Mouse (Mus musculus) megakaryocyte-erythroid progenitor cell, adult 5-6 weeks (primary cell): Measurements from ENCODE around the gene Elmsan1. TPM values are rescaled to one million over a fixed set of nuclear protein-coding genes. Genes with fewer than 3 reads are reported as not detected.

Experiments used
- ATAC-seq: replicated peaks from 2 replicates; pipeline ENCODE4 v1.8.0; 2016; ENCODE audit warnings: mild to moderate bottlenecking, inconsistent platforms; ENCODE audit not compliant: severe bottlenecking, poor library complexity, low FRiP score, low TSS enrichment
- total RNA-seq, 2 experiments: library from RNA; stranded (forward) in 1 of 2; stranded (reverse) in 1 of 2; fragments of 200-1000, 215-1000 nt in 1 of 2; fragments of >200 nt in 1 of 2; fragmentation: Nextera tagmentation in 1 of 2; gene quantifications; 2 replicates each; pipeline ENCODE4 v1.2.3; 2014 to 2017

Elmsan1 gene
- total RNA-seq, 2 experiments from 2014 or later, result 13.2 to 42.1 TPM

DNA sequence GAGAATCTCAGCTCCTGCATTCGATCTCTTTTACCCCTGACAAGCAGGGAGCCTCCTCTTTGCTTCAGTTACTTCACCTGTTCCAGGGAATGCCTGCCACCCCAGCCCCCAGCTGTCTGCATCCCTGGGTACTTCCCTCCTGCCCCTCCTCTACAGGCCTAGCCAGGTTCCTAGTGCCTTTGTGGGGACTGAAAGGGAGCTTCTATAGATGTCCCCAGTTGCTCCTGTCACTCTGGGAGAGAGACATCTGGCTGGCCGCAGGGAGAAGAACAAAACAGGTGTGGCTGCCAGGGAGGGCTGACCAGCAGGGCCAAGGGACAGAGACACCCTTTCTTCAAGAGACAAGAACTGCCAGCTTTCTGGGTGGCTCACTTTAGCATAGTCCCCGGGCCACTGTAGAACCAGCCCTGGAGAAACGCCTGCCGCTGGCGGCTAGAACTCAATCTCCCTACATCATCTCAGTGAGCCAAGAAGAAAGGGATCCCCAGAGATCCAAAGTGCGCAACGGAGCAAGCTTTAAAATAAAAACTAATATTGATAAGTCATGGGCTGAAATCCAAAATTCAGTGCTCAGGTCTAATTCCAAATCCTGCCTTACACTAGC is 20.5 kb downstream of the Elmsan1 start:
- no peak for ATAC-seq

- no peak for ATAC-seq
Measured at GRCm38 (mm10) chr12:84195195-84195594, 23.5 kb downstream of the Elmsan1 start.

GRCm38 (mm10) chr12:84194400-84195109 is 24.1 kb downstream of the Elmsan1 start:
- ATAC-seq, result no peak

- ATAC-seq, result peak; percentile 89
Measured at GRCm38 (mm10) chr12:84193642-84194399, 24.9 kb downstream of the Elmsan1 start.

DNA sequence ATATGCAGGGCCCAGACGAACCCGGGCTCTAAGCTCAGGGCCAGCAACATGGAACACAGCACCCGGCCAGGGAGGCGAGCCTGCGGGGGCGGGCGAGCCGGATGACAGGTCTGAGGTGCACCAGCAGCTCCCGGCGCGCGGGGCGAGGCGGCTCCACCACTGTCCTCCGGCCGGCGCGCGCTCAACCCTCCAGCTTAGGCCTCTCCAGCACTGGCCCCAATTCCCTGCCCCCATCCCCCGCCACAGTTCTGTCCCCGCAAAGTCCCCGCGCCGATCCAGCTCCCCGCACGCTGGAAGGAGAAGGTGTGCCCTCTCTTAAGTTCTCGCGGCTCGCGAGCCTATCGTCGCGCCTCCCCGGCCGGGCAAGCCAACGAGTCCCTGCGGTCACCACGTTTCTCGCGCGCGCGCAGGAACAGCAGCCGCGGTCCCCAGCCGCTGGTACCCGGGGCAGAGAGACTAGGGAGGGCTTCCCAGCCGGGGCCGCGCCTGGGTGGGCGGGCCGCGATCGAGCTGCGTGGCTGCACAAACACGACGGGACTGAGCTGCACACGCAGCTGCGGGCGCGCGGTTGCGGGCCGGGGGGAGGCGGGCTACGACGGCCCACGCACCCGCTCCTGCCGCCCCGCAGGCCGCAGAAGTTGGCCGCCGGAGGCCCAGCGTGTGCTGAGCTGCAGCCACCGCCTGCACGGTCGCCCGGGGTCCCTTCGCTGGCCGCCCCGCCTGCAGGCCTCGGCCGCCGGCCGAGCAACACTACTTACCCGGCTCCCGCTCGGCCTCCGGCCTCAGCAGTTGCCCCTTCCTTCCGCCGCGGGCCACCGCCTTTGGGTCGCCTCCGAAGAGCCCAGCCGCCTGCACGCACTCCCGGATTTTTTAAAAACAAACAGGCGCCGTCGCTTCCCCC is 25.7 kb downstream of the Elmsan1 start:
- peak; percentile 42 for ATAC-seq

DNA sequence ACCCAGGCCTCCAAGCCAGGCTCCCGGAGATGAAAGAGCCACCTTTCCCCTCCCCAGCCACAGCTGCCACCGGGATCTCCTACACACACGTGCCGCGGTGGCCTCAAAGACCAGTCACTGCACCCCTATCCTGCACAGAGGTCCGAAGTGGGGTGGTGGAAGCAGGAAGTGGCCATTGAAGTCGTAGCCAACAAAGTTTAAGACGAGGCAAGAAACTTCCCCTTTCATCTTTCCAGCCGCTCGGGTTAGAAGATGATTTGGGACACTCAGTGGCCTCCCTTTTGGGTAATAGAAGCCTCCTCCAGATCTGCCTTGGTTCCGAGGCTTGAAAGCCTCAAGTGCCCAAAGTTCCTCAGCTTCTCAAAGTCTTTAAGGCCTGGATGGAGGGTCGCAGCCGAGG is 26.4 kb downstream of the Elmsan1 start:
- no peak for ATAC-seq

DNA sequence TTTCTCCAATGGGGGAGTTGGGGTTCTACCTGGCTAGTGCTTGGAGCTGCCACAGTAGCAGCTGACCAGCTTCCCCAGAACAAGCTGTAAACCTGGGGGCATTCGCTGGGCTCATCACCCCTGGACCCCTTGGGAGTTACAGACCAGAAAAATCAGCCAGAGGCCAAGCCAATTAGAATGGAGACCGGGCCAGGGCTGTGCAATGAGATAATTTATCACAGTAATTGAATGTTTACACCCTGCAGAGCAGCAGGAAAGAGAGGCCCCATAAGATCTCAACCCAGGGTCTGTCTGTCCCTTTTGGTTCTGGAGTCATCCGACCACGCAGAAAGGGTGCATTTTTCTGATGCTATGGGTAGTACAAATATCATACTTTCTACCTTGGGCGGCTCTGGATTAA is 26.9 kb downstream of the Elmsan1 start:
- ATAC-seq, result no peak

GRCm38 (mm10) chr12:84191190-84191589 is 27.5 kb downstream of the Elmsan1 start:
- 0 out of 2 replicates have a peak, but pooled peaks have one; percentile 25 for ATAC-seq

DNA sequence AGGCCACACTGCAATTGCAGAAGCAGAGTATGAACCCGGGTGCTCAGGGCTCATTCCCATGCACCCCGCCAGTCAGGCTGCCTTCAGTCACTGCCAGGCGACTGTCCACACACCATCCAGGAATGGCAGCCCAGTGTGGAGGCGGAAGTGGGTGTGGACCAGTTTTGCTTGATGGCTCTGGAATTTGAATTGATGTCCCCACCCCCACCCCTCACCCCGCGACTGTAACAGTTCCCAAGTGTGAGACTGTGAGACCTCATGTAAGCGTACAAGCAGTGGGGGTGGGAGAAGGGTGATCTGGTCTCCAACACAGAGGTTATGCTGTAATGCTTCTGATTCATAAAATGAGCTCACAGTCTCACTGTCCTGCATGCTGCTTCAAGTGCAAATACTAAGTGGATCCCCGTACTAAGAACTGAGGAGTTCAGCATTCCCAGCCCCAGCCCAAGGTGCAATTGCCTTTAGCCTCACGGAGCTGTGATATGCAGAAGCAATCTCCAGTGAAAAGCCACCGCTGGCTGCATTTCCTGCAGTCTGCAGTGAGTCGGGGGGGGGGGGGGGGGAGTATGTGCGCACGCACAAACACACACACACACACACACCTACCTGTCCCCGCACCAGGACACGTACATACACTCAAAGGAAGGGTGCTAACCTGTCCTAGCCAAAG is 28.4 kb downstream of the Elmsan1 start:
- no peak for ATAC-seq

DNA sequence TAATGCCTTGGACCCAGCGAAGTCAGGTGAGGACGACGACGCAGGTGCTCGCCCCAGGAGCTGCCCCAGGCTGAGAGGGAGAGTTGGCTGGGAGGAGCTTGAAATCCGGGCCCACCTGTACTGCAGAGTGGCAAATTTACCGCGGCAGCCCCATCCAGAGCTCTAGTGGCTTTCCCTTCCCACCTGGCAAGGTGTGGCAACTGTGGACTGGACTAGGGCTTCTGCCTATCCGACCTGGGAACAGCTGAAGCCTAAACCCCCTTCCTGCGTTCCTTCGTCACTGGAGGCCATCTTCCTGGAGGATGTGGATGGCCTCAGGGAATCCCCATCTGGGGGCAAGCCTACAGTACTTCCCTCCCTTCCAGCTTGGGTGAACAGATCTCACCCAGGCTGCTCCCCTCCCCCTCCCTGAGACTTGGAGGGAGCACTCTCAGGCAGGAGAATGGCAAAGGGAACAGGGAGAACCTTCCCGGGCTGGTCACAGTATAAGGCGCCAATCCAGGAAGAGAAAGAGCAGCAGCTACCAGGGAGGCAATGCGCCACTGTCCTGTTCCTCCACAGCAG is 29.7 kb downstream of the Elmsan1 start:
- no peak for ATAC-seq

DNA sequence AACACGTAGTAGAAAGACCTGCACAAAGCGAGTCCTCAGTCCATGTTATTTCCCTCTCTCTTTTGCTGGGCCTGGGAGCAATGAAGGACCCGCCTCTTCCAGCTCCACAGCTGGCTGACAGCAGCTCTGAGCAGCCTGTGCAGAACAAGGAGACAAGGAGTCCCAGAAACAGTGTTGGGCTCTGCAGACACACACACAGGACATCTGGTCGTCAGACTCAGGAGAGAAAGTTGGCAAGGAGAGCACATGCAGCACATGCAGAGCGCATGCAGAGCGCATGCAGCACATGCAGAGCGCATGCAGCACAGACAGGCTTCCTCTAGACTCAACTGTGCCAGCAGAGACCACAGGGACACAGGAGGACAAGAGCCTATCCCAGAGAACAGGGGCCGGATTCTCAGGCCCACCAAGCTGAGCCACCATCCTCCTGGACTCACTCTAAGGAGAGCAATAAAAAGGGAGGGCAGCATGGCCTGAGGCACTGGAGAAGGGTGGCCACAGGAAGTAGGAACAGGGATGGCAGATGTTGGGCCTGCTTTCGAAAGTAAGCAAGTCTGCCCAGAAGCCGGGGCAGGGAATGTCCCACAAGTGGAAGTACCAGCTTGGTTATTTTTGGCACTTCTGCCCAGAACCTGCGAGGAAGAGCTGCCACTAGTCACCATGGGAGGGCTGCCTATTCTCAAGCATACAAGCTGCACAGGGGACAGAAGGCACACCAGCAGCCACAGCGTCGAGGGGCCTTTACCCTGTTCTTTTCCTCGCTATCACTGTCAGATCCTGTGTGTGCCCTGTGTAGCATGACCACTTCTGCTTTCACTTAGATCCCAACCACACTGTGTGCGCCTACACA is 30.7 kb downstream of the Elmsan1 start:
- no peak for ATAC-seq

- no peak for ATAC-seq
Measured at GRCm38 (mm10) chr12:84186950-84187349, 31.7 kb downstream of the Elmsan1 start.

- no peak for ATAC-seq
Measured at GRCm38 (mm10) chr12:84186536-84186935, 32.1 kb downstream of the Elmsan1 start.

DNA sequence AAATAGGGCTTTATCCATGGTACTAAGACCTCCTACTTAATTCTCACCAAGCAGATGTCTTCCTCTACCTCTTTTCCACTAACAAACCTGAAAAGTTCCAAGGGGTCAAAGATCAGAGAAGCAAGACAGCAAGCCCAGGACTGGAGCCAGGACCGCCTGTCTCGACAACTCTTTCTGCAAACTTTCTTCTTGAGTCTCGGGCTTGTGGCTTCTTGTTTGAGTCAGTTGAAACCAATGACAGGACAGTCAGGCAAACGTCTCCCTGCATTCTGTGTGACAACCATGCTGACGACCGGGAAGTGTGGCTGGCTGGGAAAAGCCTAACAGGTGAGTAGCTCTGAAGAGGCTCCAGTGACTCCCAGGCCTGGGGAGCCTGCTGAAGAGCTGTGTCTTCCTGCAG is 33.1 kb downstream of the Elmsan1 start:
- no peak for ATAC-seq

GRCm38 (mm10) chr12:84184979-84185378 is 33.7 kb downstream of the Elmsan1 start:
- ATAC-seq, result no peak

DNA sequence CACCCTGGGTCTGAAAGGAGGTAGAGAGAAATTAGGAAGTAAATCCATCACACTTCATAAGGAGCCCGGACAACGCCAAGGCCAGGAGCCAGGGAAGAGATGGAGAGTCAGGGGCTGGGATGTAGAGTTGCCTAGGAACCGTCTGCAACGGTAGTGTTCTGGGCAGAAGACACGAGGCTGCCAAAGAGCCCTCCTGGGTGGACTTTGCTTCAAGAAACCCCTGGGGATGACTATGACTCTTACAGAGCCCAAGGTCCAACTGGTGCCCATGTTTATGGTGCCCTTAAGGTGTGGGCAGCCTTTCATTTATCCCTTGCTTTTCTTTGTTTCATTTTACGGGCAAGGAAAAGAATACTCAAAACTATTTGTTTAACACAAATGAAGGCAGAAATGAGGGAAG is 36.7 kb downstream of the Elmsan1 start:
- ATAC-seq, result no peak

- peak; percentile 85 for ATAC-seq
Measured at GRCm38 (mm10) chr12:84180701-84181435, 37.8 kb downstream of the Elmsan1 start.
